Comparison of ENCODE assay signal across 8 mouse cellular contexts in genomic region chr10:17330904-17331606, GRCm38 (mm10).
DNase-seq lines count a peak whose midpoint lies in the region; ATAC-seq and TF ChIP-seq lines count a peak whose summit lies in the region.

No protein-coding gene starts in this region.

- no peaks in the 10 kb centered on the region for H3K79me2 ChIP-seq in heart, adult 2 months (replicated peaks; ENCODE audit: control insufficient read depth, insufficient read depth, low read length)

- intact Hi-C loops in heart, adult 2 months (cut with DNase I), result loop anchor here (5.0 kb wide), 1 partner anchor 36 kb away; no protein-coding TSS in a partner anchor
- intact Hi-C loops in left cerebral cortex, postnatal 36 days (cut with DNase I), result no loop called here

- WGBS in heart, adult 2 months, result 16% methylated on average over 6 of the region's 6 CpGs
- WGBS in embryonic facial prominence, embryonic 13.5 days, result 5% methylated on average over 6 of the region's 6 CpGs
- 14% methylated on average over 6 of the region's 6 CpGs for WGBS in limb, embryonic 13.5 days
- WGBS in stomach, embryonic 15.5 days, result 7% methylated on average over 6 of the region's 6 CpGs

- no peaks in the 10 kb centered on the region for H3K9me3 ChIP-seq in embryonic facial prominence, embryonic 13.5 days
- no peaks in the 10 kb centered on the region for H3K9me3 ChIP-seq in limb, embryonic 13.5 days
- H3K9me3 ChIP-seq in stomach, embryonic 15.5 days, result no peaks in the 10 kb centered on the region

- peak overlapping the region; percentile 42 for H3K4me3 ChIP-seq in heart, adult 2 months
- H3K4me3 ChIP-seq in embryonic facial prominence, embryonic 13.5 days, result peak overlapping the region; percentile 34
- H3K4me3 ChIP-seq in limb, embryonic 13.5 days, result peak overlapping the region; percentile 38
- peak overlapping the region; percentile 32 for H3K4me3 ChIP-seq in stomach, embryonic 15.5 days (replicated peaks)

- H3K27ac ChIP-seq in heart, adult 2 months, result peak overlapping the region; percentile 76
- H3K27ac ChIP-seq in embryonic facial prominence, embryonic 13.5 days, result peak overlapping the region; percentile 28; the same call in 1 of the 2 replicates
- H3K27ac ChIP-seq in limb, embryonic 13.5 days, result no peak overlapping the region
- no peak overlapping the region for H3K27ac ChIP-seq in stomach, embryonic 15.5 days

- no peak for TF ChIP-seq EP300 in heart, adult 2 months (IDR thresholded peaks at IDR 0.05; ENCODE audit: insufficient read depth, low read depth, low read length)

- H3K36me3 ChIP-seq in heart, adult 2 months (ENCODE audit: control insufficient read depth, insufficient read depth, low read length), result peaks cover 2% of the 10 kb centered on the region; the same call in 1 of the 2 replicates
- no peaks in the 10 kb centered on the region for H3K36me3 ChIP-seq in embryonic facial prominence, embryonic 13.5 days
- H3K36me3 ChIP-seq in limb, embryonic 13.5 days, result no peaks in the 10 kb centered on the region
- H3K36me3 ChIP-seq in stomach, embryonic 15.5 days, result no peaks in the 10 kb centered on the region

- peak overlapping the region; percentile 64 for H3K4me2 ChIP-seq in embryonic facial prominence, embryonic 13.5 days
- peak overlapping the region; percentile 63 for H3K4me2 ChIP-seq in limb, embryonic 13.5 days (replicated peaks)
- H3K4me2 ChIP-seq in stomach, embryonic 15.5 days, result peak overlapping the region; percentile 56

- no peak for TF ChIP-seq POLR2A in heart, adult 2 months (IDR thresholded peaks at IDR 0.05; ENCODE audit: insufficient read depth, low read depth, low read length)

- no peaks in the 10 kb centered on the region for H3K27me3 ChIP-seq in heart, adult 2 months (ENCODE audit: control insufficient read depth, insufficient read depth, low read length)
- H3K27me3 ChIP-seq in embryonic facial prominence, embryonic 13.5 days, result no peaks in the 10 kb centered on the region
- no peaks in the 10 kb centered on the region for H3K27me3 ChIP-seq in limb, embryonic 13.5 days
- H3K27me3 ChIP-seq in stomach, embryonic 15.5 days (replicated peaks), result no peaks in the 10 kb centered on the region

- DNase-seq in heart, adult 2 months, result no peak
- no peak for DNase-seq in heart, postnatal 4 days
- peak; percentile 50 for DNase-seq in NIH3T3 (ENCODE audit: low read depth)
- DNase-seq in ovary, postnatal 10 days (ENCODE audit: low spot score), result no peak
- no peak for DNase-seq in left cerebral cortex, postnatal 36 days (ENCODE audit: low spot score in 2 of 2)

- H3K4me1 ChIP-seq in heart, adult 2 months (ENCODE audit: control insufficient read depth, insufficient read depth, low read length), result no peaks in the 10 kb centered on the region
- peaks cover 38% of the 10 kb centered on the region for H3K4me1 ChIP-seq in embryonic facial prominence, embryonic 13.5 days
- peaks cover 36% of the 10 kb centered on the region for H3K4me1 ChIP-seq in limb, embryonic 13.5 days
- no peaks in the 10 kb centered on the region for H3K4me1 ChIP-seq in stomach, embryonic 15.5 days

- no peak for TF ChIP-seq CTCF in heart, adult 2 months (IDR thresholded peaks at IDR 0.05)

- 0 out of 2 replicates have a peak, but pooled peaks have one; percentile 56 for ATAC-seq in embryonic facial prominence, embryonic 13.5 days (ENCODE audit: insufficient number of reproducible peaks, insufficient read depth, low FRiP score, low TSS enrichment, low read depth)
- ATAC-seq in limb, embryonic 13.5 days (ENCODE audit: low FRiP score, low read depth), result no peak
- no peak; the same call in 1 of the 2 replicates for ATAC-seq in stomach, embryonic 15.5 days (ENCODE audit: insufficient read depth, low FRiP score, low read depth)

- H3K9ac ChIP-seq in heart, adult 2 months (ENCODE audit: low read depth, low read length), result peak overlapping the region; percentile 62
- H3K9ac ChIP-seq in embryonic facial prominence, embryonic 13.5 days, result peak overlapping the region; percentile 64
- peak overlapping the region; percentile 62 for H3K9ac ChIP-seq in limb, embryonic 13.5 days
- H3K9ac ChIP-seq in stomach, embryonic 15.5 days, result no peak overlapping the region; the same call in 1 of the 2 replicates

Comparison
In these comparisons a context has a peak if more than half of its experiments do, and no peak if none do; other contexts are left out.
1. H3K27ac ChIP-seq: peak in heart, adult 2 months (single experiment) and embryonic facial prominence, embryonic 13.5 days (single experiment); none in limb, embryonic 13.5 days (single experiment) and stomach, embryonic 15.5 days (single experiment).
2. Peak in every context shown above with its lines, with median percentiles within 50 percentile points of each other: H3K4me3 ChIP-seq and H3K4me2 ChIP-seq.